Mouse (Mus musculus) midbrain, postnatal 0 days (tissue): ENCODE measurements around the gene Ccz1. TPM values are rescaled to one million over a fixed set of nuclear protein-coding genes. Genes with fewer than 3 reads are reported as not detected.

Experiments
- ATAC-seq: fragments of 200-750 bp; cut with Nextera tagmentation; 2 replicates; pipeline ENCODE4 v1.8.0; 2017; ENCODE audit warnings: moderate number of reproducible peaks, mild to moderate bottlenecking, moderate TSS enrichment, moderate library complexity; ENCODE audit not compliant: low FRiP score
- DNase-seq: peaks from one replicate; pipeline ENCODE4 v3.0.0-alpha.2; 2015; ENCODE audit warnings: low spot score
- H3K27ac ChIP-seq: fragments of 300-500 bp; sonication (generic); 2 replicates; pipeline ENCODE4 v1.5.1; 2014; ENCODE audit warnings: low read depth, mild to moderate bottlenecking, low read length, mixed read lengths
- H3K27me3 ChIP-seq: fragments of 300-500 bp; sonication (generic); 2 replicates; pipeline ENCODE4 v1.6.1; 2014; ENCODE audit warnings: low read length, control low read depth, mixed read lengths; ENCODE audit not compliant: insufficient read depth
- H3K36me3 ChIP-seq: fragments of 300-500 bp; sonication (generic); 2 replicates; pipeline ENCODE4 v1.6.1; 2014; ENCODE audit warnings: low read length, control low read depth, mixed read lengths; ENCODE audit not compliant: insufficient read depth
- H3K4me1 ChIP-seq: fragments of 300-500 bp; sonication (generic); 2 replicates; pipeline ENCODE4 v1.6.1; 2014; ENCODE audit warnings: mild to moderate bottlenecking, control low read depth, antibody characterized with exemption, low read length, mixed read lengths; ENCODE audit not compliant: insufficient read depth
- H3K4me2 ChIP-seq: fragments of 300-500 bp; sonication (generic); 2 replicates; pipeline ENCODE4 v1.6.1; 2014; ENCODE audit warnings: low read depth, mild to moderate bottlenecking, low read length, mixed read lengths; ENCODE audit not compliant: poor library complexity, severe bottlenecking
- H3K4me3 ChIP-seq: fragments of 300-500 bp; sonication (generic); 2 replicates; pipeline ENCODE4 v1.5.1; 2014; ENCODE audit warnings: low read depth, mild to moderate bottlenecking, low read length, moderate library complexity
- H3K9ac ChIP-seq: fragments of 300-500 bp; sonication (generic); replicated peaks from 2 replicates; pipeline ENCODE4 v1.6.1; 2014; ENCODE audit warnings: mild to moderate bottlenecking, low read length, moderate library complexity, mixed read lengths; ENCODE audit not compliant: poor library complexity, severe bottlenecking
- H3K9me3 ChIP-seq: fragments of 300-500 bp; sonication (generic); 2 replicates; pipeline ENCODE4 v1.6.1; 2016; ENCODE audit warnings: low read length, control low read depth
- CTCF ChIP-seq: IDR thresholded peaks from 2 replicates; pipeline ENCODE4 v1.5.1; 2016; ENCODE audit warnings: antibody characterized with exemption, mild to moderate bottlenecking
- WGBS: fragments of 180-500 bp; shearing (Covaris S2); extraction: QIAGEN DNeasy Blood & Tissue Kit; methylation state at CpG from one replicate; pipeline ENCODE4 v1.1.7; 2014; 5-methylcytosine and 5-hydroxymethylcytosine counted together
- polyA plus RNA-seq: library from polyadenylated mRNA; unstranded; fragments of >200 nt; fragmentation: Nextera tagmentation; extraction: Ambion mirVana; gene quantifications from 2 replicates; pipeline ENCODE4 v1.2.1, GENCODE M21; 2015
- total RNA-seq: library from RNA; depleted of rRNA; stranded (reverse); fragments of >200 nt; gene quantifications from 2 replicates; pipeline ENCODE4 v1.2.3, GENCODE M21; 2014

Ccz1 gene
- total and polyA plus RNA-seq, 2 experiments from 2014 or later: 46.9 to 70.3 TPM

GRCm38 (mm10) chr5:143965586-143966345 lies 48.9 kb downstream of the Ccz1 start:
- WGBS: 87% methylated on average over 12 of the region's 12 CpGs
- H3K9ac ChIP-seq: no peak overlapping the region
- no peak overlapping the region for H3K4me3 ChIP-seq
- H3K27ac ChIP-seq: no peak overlapping the region
- no peaks in the 10 kb centered on the region for H3K9me3 ChIP-seq
- TF ChIP-seq CTCF: no peak
- H3K4me1 ChIP-seq: no peaks in the 10 kb centered on the region
- DNase-seq: no peak
- no peak for ATAC-seq
- no peaks in the 10 kb centered on the region for H3K27me3 ChIP-seq
- no peaks in the 10 kb centered on the region; the same call in 1 of the 2 replicates for H3K36me3 ChIP-seq
- no peak overlapping the region for H3K4me2 ChIP-seq

GRCm38 (mm10) chr5:143961176-143961575 lies 53.5 kb downstream of the Ccz1 start:
- no peaks in the 10 kb centered on the region for H3K9me3 ChIP-seq
- no peaks in the 10 kb centered on the region for H3K27me3 ChIP-seq
- 88% methylated on average over 7 of the region's 8 CpGs for WGBS
- TF ChIP-seq CTCF: no peak
- no peaks in the 10 kb centered on the region for H3K4me1 ChIP-seq
- H3K27ac ChIP-seq: no peak overlapping the region
- H3K9ac ChIP-seq: no peak overlapping the region
- DNase-seq: no peak
- no peak overlapping the region for H3K4me2 ChIP-seq
- H3K36me3 ChIP-seq: peaks cover 9% of the 10 kb centered on the region; the same call in 1 of the 2 replicates
- ATAC-seq: no peak
- no peak overlapping the region for H3K4me3 ChIP-seq

GRCm38 (mm10) chr5:143959551-143959950 lies 55.1 kb downstream of the Ccz1 start:
- no peak for ATAC-seq
- Histone ChIP-seq H3K4me2 (no peak overlapping the region), H3K27ac (no peak overlapping the region), H3K27me3 (no peaks in the 10 kb centered on the region), H3K4me3 (no peak overlapping the region), H3K9ac (no peak overlapping the region), H3K4me1 (no peaks in the 10 kb centered on the region), H3K36me3 (peaks cover 9% of the 10 kb centered on the region; the same call in 1 of the 2 replicates), H3K9me3 (no peaks in the 10 kb centered on the region)
- no peak for DNase-seq
- no peak for TF ChIP-seq CTCF
- WGBS: 94% methylated on average over 11 of the region's 11 CpGs

GRCm38 (mm10) chr5:143957101-143957500 lies 57.6 kb downstream of the Ccz1 start:
- Histone ChIP-seq H3K4me3 (no peak overlapping the region), H3K27ac (no peak overlapping the region), H3K4me2 (no peak overlapping the region), H3K36me3 (peaks cover 9% of the 10 kb centered on the region; the same call in 1 of the 2 replicates), H3K9ac (no peak overlapping the region), H3K4me1 (no peaks in the 10 kb centered on the region), H3K27me3 (no peaks in the 10 kb centered on the region), H3K9me3 (no peaks in the 10 kb centered on the region)
- no peak for TF ChIP-seq CTCF
- DNase-seq (no peak), ATAC-seq (no peak)
- WGBS: 92% methylated on average over 6 of the region's 6 CpGs

GRCm38 (mm10) chr5:143950016-143950415 lies 64.7 kb downstream of the Ccz1 start:
- WGBS: 41% methylated on average over 5 of the region's 5 CpGs
- H3K4me3 ChIP-seq: no peak overlapping the region
- no peaks in the 10 kb centered on the region for H3K27me3 ChIP-seq
- no peak for TF ChIP-seq CTCF
- H3K4me1 ChIP-seq: no peaks in the 10 kb centered on the region
- no peak for ATAC-seq
- no peaks in the 10 kb centered on the region for H3K36me3 ChIP-seq
- no peak overlapping the region for H3K9ac ChIP-seq
- DNase-seq: no peak
- no peak overlapping the region for H3K4me2 ChIP-seq
- no peak overlapping the region for H3K27ac ChIP-seq
- no peaks in the 10 kb centered on the region for H3K9me3 ChIP-seq

- H3K9ac ChIP-seq: no peak overlapping the region
- DNase-seq (no peak), ATAC-seq (no peak)
- H3K4me3 ChIP-seq: no peak overlapping the region
- no peak overlapping the region for H3K27ac ChIP-seq
- H3K4me2 ChIP-seq: no peak overlapping the region
- no peaks in the 10 kb centered on the region for H3K9me3 ChIP-seq
- WGBS: 91% methylated on average over 12 of the region's 12 CpGs
- 0 out of 2 replicates have a peak, but pooled peaks cover 3% of the 10 kb centered on the region for H3K36me3 ChIP-seq
- no peaks in the 10 kb centered on the region for H3K4me1 ChIP-seq
- no peaks in the 10 kb centered on the region for H3K27me3 ChIP-seq
- no peak for TF ChIP-seq CTCF
Measured at GRCm38 (mm10) chr5:143948361-143948760, 66.3 kb downstream of the Ccz1 start.
